8 mouse cellular contexts compared by ENCODE assay signal in genomic region chr19:4793831-4794422, GRCm38 (mm10). TPM values are rescaled to one million over a fixed set of nuclear protein-coding genes. Genes with fewer than 3 reads are reported as not detected.
A peak's percentile ranks its signal among the peaks of the same experiment; 100 is the strongest.
DNase-seq lines count a peak whose midpoint lies in the region; ATAC-seq lines count a peak whose summit lies in the region.

Gene Rbm4, minus strand, starts transcription at chr19:4793901.

- no peaks in the 10 kb centered on the region for H3K27me3 ChIP-seq in hindbrain, embryonic 14.5 days (ENCODE audit: control insufficient read depth, insufficient read depth, low read length)

- peak within 1 kb of the TSS; percentile 77 for H3K27ac ChIP-seq in hindbrain, embryonic 14.5 days

- H3K36me3 ChIP-seq in hindbrain, embryonic 14.5 days (replicated peaks; ENCODE audit: control insufficient read depth, insufficient read depth) = peaks cover 52% of the 10 kb centered on the region

- peaks cover 42% of the 10 kb centered on the region for H3K4me1 ChIP-seq in hindbrain, embryonic 14.5 days (replicated peaks; ENCODE audit: control insufficient read depth, insufficient read depth, low read length)

- H3K4me2 ChIP-seq in hindbrain, embryonic 14.5 days (replicated peaks) = peak within 1 kb of the TSS; percentile 83

- DNase-seq in R1 (ENCODE audit: low read depth, low spot score) = peak; percentile 100
- peak; percentile 96 to 97 for DNase-seq in cerebellum, postnatal 25 days
- DNase-seq in frontal cortex, postnatal 25 days (ENCODE audit: low spot score in 2 of 2) = peak; percentile 95 to 97
- peak; percentile 98 for DNase-seq in hindbrain, embryonic 14.5 days (ENCODE audit: low spot score)
- DNase-seq in layer of hippocampus, postnatal 36 days = peak; percentile 96 to 97
- peak; percentile 100 for DNase-seq in lung, postnatal 36 days
- peak; percentile 100 for DNase-seq in retina, postnatal 1 day
- peak; percentile 86 to 97 for DNase-seq in urinary bladder, adult 18-20 months (ENCODE audit: low spot score in 2 of 2)

- peak; percentile 99 for ATAC-seq in hindbrain, embryonic 14.5 days (ENCODE audit: low FRiP score)

- H3K9me3 ChIP-seq in hindbrain, embryonic 14.5 days (ENCODE audit: control insufficient read depth, low read length) = no peaks in the 10 kb centered on the region

- H3K9ac ChIP-seq in hindbrain, embryonic 14.5 days = peak within 1 kb of the TSS; percentile 69

- under 1% methylated on average over 31 of the region's 31 CpGs for WGBS in hindbrain, embryonic 14.5 days

- peak within 1 kb of the TSS; percentile 55 for H3K4me3 ChIP-seq in hindbrain, embryonic 14.5 days (replicated peaks; ENCODE audit: low read length)

RNA-seq across cellular contexts. Expression of gene Rbm4, which starts in this region (rescaled TPM):
- 78.9 and 82.7 TPM in 2 replicates for polyA plus RNA-seq in hindbrain, embryonic 14.5 days (2014; fragmentation: Nextera tagmentation; extraction: Ambion mirVana)
- 10 to 100 TPM; 88.2 to 89.6 TPM for total RNA-seq in layer of hippocampus, postnatal 36 days (2021)

Comparison
In these comparisons a context has a peak if more than half of its experiments do, and no peak if none do; other contexts are left out.
1. Peak in every context shown above with its lines: DNase-seq, ATAC-seq, H3K4me3 ChIP-seq and H3K27ac ChIP-seq.